Mouse (Mus musculus) MEL (cell line): ENCODE data around the gene Rgcc.

ENCODE experiments used
- CTCF ChIP-seq, 3 experiments: IDR thresholded peaks in 2 of 3; conservative IDR thresholded peaks in 1 of 3; 2 replicates each; pipeline ENCODE4 v1.5.1; 2011 to 2012; ENCODE audit warnings: low read length in 3 of 3, low read depth in 2 of 3, mild to moderate bottlenecking in 2 of 3, improper control_type of control experiment in 1 of 3, inconsistent platforms in 1 of 3, mixed read lengths in 1 of 3, moderate library complexity in 1 of 3; ENCODE audit not compliant: control insufficient read depth in 1 of 3, insufficient read depth in 1 of 3, poor library complexity in 1 of 3, severe bottlenecking in 1 of 3
- EP300 ChIP-seq, 2 experiments: IDR thresholded peaks; 2 replicates each; pipeline ENCODE4 v1.6.1; 2011; ENCODE audit warnings: improper control_type of control experiment in 2 of 2, low read length in 2 of 2, low read depth in 1 of 2, mild to moderate bottlenecking in 1 of 2
- MAX ChIP-seq: IDR thresholded peaks from 2 replicates; pipeline ENCODE4 v1.6.1; 2011; ENCODE audit warnings: low read length, improper control_type of control experiment
- POLR2A ChIP-seq, 2 experiments: IDR thresholded peaks; 2 replicates each; pipeline ENCODE4 v1.6.1; 2011 to 2012; ENCODE audit warnings: low read length in 2 of 2, mild to moderate bottlenecking in 2 of 2, control low read depth in 1 of 2, improper control_type of control experiment in 1 of 2, low read depth in 1 of 2, moderate library complexity in 1 of 2; ENCODE audit not compliant: control insufficient read depth in 1 of 2, insufficient read depth in 1 of 2, poor library complexity in 1 of 2
- USF1 ChIP-seq: IDR thresholded peaks from 2 replicates; pipeline ENCODE4 v1.6.1; 2014; ENCODE audit warnings: low read depth, mild to moderate bottlenecking, inconsistent platforms, low read length, improper control_type of control experiment, moderate library complexity

DNA sequence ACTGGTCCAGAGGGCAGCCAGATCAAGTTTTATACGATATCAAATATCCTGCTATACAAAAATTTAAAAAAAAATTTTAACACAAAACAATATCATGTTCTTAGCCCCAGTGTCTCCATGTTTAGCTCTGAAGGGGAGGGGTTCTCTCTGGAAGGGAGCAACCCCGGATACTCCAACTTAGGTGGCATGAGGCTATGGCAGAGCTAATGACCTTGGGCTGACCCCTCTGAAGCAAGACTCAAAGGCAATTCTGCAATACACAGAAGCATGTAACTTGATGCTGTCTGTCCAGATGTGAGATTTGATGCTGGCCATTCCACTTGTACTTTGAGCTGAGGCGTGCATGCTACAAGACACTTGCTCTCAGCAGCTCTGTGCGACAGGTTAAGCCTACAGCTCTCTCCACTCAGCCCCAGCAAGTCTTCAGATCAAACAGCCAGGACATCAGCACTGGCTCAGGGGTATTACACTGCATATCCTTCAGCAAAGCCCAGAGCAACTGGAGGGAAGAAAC, 60.3 kb downstream of the Rgcc start:
- TF ChIP-seq EP300 (IDR thresholded peaks at IDR 0.05; ENCODE audit: low read depth in 1 of 2, low read length in 2 of 2) (no peak), MAX (no peak), POLR2A (IDR thresholded peaks at IDR 0.05; ENCODE audit: control insufficient read depth in 1 of 2, insufficient read depth in 1 of 2, low read depth in 1 of 2, low read length in 2 of 2, poor library complexity in 1 of 2) (no peak), CTCF (IDR thresholded peaks at IDR 0.05 in 2 of 3, conservative IDR thresholded peaks at IDR 0.05 in 1 of 3; ENCODE audit: control insufficient read depth in 1 of 3, insufficient read depth in 1 of 3, low read depth in 2 of 3, low read length in 3 of 3, poor library complexity in 1 of 3, severe bottlenecking in 1 of 3) (no peak), USF1 (no peak)
